Mouse (Mus musculus) limb, embryonic 14.5 days (tissue): ENCODE data around the gene Tmem151b. TPM values are rescaled to one million over a fixed set of nuclear protein-coding genes. Genes with fewer than 3 reads are reported as not detected.

ENCODE experiments used
- ATAC-seq: fragments of 200-750 bp; cut with Nextera tagmentation; 2 replicates; pipeline ENCODE4 v1.8.0; 2017; ENCODE audit warnings: low read depth, moderate number of reproducible peaks, moderate TSS enrichment; ENCODE audit not compliant: low FRiP score
- DNase-seq: peaks from one replicate; pipeline ENCODE4 v3.0.0-alpha.2; 2015; ENCODE audit warnings: low spot score
- H3K27ac ChIP-seq: fragments of 300-500 bp; sonication (generic); replicated peaks from 2 replicates; pipeline ENCODE4 v1.5.1; 2014; ENCODE audit warnings: low read depth, mild to moderate bottlenecking, low read length, moderate library complexity, mixed read lengths
- H3K27me3 ChIP-seq: fragments of 300-500 bp; sonication (generic); 2 replicates; pipeline ENCODE4 v1.6.1; 2014; ENCODE audit warnings: low read length, mixed read lengths; ENCODE audit not compliant: control insufficient read depth, insufficient read depth
- H3K36me3 ChIP-seq: fragments of 300-500 bp; sonication (generic); 2 replicates; pipeline ENCODE4 v1.6.1; 2014; ENCODE audit warnings: mild to moderate bottlenecking, low read length, moderate library complexity, mixed read lengths; ENCODE audit not compliant: control insufficient read depth, insufficient read depth
- H3K4me1 ChIP-seq: fragments of 300-500 bp; sonication (generic); 2 replicates; pipeline ENCODE4 v1.6.1; 2014; ENCODE audit warnings: antibody characterized with exemption, low read length, mixed read lengths; ENCODE audit not compliant: control insufficient read depth, insufficient read depth
- H3K4me2 ChIP-seq: fragments of 300-500 bp; sonication (generic); replicated peaks from 2 replicates; pipeline ENCODE4 v1.6.1; 2014; ENCODE audit warnings: low read depth, mild to moderate bottlenecking, low read length, moderate library complexity; ENCODE audit not compliant: severe bottlenecking
- H3K4me3 ChIP-seq: fragments of 300-500 bp; sonication (generic); replicated peaks from 2 replicates; pipeline ENCODE4 v1.5.1; 2014; ENCODE audit warnings: low read length
- H3K9ac ChIP-seq: fragments of 300-500 bp; sonication (generic); 2 replicates; pipeline ENCODE4 v1.6.1; 2014; ENCODE audit warnings: mild to moderate bottlenecking, low read depth, low read length, moderate library complexity; ENCODE audit not compliant: severe bottlenecking
- H3K9me3 ChIP-seq: fragments of 300-500 bp; sonication (generic); 2 replicates; pipeline ENCODE4 v1.6.1; 2016; ENCODE audit warnings: low read length; ENCODE audit not compliant: control insufficient read depth
- POLR2A ChIP-seq: fragments of 200-500 bp; IDR thresholded peaks from 2 replicates; pipeline ENCODE4 v1.8.0; 2012; ENCODE audit warnings: inconsistent platforms, mild to moderate bottlenecking, moderate library complexity, borderline replicate concordance; ENCODE audit not compliant: insufficient read depth, insufficient read length; ENCODE audit errors: extremely low read depth
- WGBS: fragments of 180-500 bp; shearing (Covaris S2); extraction: QIAGEN DNeasy Blood & Tissue Kit; methylation state at CpG from one replicate; pipeline ENCODE4 v1.1.7; 2014; 5-methylcytosine and 5-hydroxymethylcytosine counted together
- polyA plus RNA-seq, 2 experiments: library from polyadenylated mRNA; depleted of rRNA in 1 of 2; stranded (reverse) in 1 of 2; unstranded in 1 of 2; fragments of >200 nt; fragmentation: Nextera tagmentation in 1 of 2; extraction: Ambion mirVana in 1 of 2; gene quantifications; 2 replicates each; pipeline versions ENCODE4 v1.2.1 to v1.2.3; 2012 to 2014

Gene Tmem151b
- polyA plus RNA-seq, 2 experiments = 2.9 to 6.1 TPM

GRCm38 (mm10) chr17:45547461-45548190 is 1.9 kb downstream of the Tmem151b start:
- TF ChIP-seq POLR2A = no peak
- H3K27me3 ChIP-seq = peaks cover 45% of the 10 kb centered on the region
- DNase-seq (no peak), ATAC-seq (no peak)
- H3K36me3 ChIP-seq = peaks cover 15% of the 10 kb centered on the region; the same call in 1 of the 2 replicates
- no peak overlapping the region for H3K9ac ChIP-seq
- H3K4me1 ChIP-seq = peaks cover 9% of the 10 kb centered on the region; the same call in 1 of the 2 replicates
- 78% methylated on average over 5 of the region's 5 CpGs for WGBS
- no peak overlapping the region for H3K27ac ChIP-seq
- H3K4me3 ChIP-seq = no peak overlapping the region
- no peaks in the 10 kb centered on the region for H3K9me3 ChIP-seq
- H3K4me2 ChIP-seq = 0 out of 2 replicates have a peak overlapping the region, but pooled peaks have one; percentile 82

GRCm38 (mm10) chr17:45546941-45547340 is 2.5 kb downstream of the Tmem151b start:
- peaks cover 45% of the 10 kb centered on the region for H3K27me3 ChIP-seq

GRCm38 (mm10) chr17:45545278-45545961 is 4.1 kb downstream of the Tmem151b start:
- no peak overlapping the region for H3K9ac ChIP-seq
- H3K4me3 ChIP-seq = peak overlapping the region; percentile 26
- H3K27me3 ChIP-seq = peaks cover 45% of the 10 kb centered on the region
- WGBS = 16% methylated on average over 68 of the region's 74 CpGs
- peaks cover 15% of the 10 kb centered on the region; the same call in 1 of the 2 replicates for H3K36me3 ChIP-seq
- H3K4me2 ChIP-seq = peak overlapping the region; percentile 28
- no peak overlapping the region for H3K27ac ChIP-seq
- no peak for ATAC-seq
- no peak for TF ChIP-seq POLR2A
- H3K4me1 ChIP-seq = peaks cover 6% of the 10 kb centered on the region; the same call in 1 of the 2 replicates
- no peaks in the 10 kb centered on the region for H3K9me3 ChIP-seq
- no peak for DNase-seq

More at GRCm38 (mm10) chr17:45546941-45547340, 2.5 kb downstream of the Tmem151b start:
- no peak overlapping the region for H3K9ac ChIP-seq
- ATAC-seq = no peak
- no peak for TF ChIP-seq POLR2A
- no peak overlapping the region for H3K4me2 ChIP-seq
- DNase-seq = no peak
- no peaks in the 10 kb centered on the region for H3K9me3 ChIP-seq
- peaks cover 8% of the 10 kb centered on the region; the same call in 1 of the 2 replicates for H3K4me1 ChIP-seq
- H3K4me3 ChIP-seq = no peak overlapping the region
- 73% methylated on average over 16 of the region's 16 CpGs for WGBS
- no peak overlapping the region for H3K27ac ChIP-seq
- H3K36me3 ChIP-seq = peaks cover 15% of the 10 kb centered on the region; the same call in 1 of the 2 replicates

- DNase-seq (no peak), ATAC-seq (no peak)
- H3K27ac ChIP-seq = no peak overlapping the region
- no peaks in the 10 kb centered on the region for H3K9me3 ChIP-seq
- no peak overlapping the region for H3K9ac ChIP-seq
- peaks cover 45% of the 10 kb centered on the region for H3K27me3 ChIP-seq
- peaks cover 4% of the 10 kb centered on the region; the same call in 1 of the 2 replicates for H3K4me1 ChIP-seq
- H3K36me3 ChIP-seq = peaks cover 15% of the 10 kb centered on the region; the same call in 1 of the 2 replicates
- WGBS = 11% methylated on average over 46 of the region's 46 CpGs
- peak overlapping the region; percentile 28 for H3K4me2 ChIP-seq
- H3K4me3 ChIP-seq = peak overlapping the region; percentile 26
- no peak for TF ChIP-seq POLR2A
Observed at GRCm38 (mm10) chr17:45544873-45545277, 4.6 kb downstream of the Tmem151b start.
